Mouse (Mus musculus) embryonic facial prominence, embryonic 12.5 days (tissue): ENCODE data around the gene Ier3. TPM values are rescaled to one million over a fixed set of nuclear protein-coding genes. Genes with fewer than 3 reads are reported as not detected.
A peak's percentile ranks its signal among the peaks of the same experiment; 100 is the strongest.

Experiments
- ATAC-seq: fragments of 200-750 bp; cut with Nextera tagmentation; 2 replicates; pipeline ENCODE4 v1.8.0; 2017; ENCODE audit not compliant: insufficient number of reproducible peaks, insufficient read depth, low FRiP score, low TSS enrichment
- H3K27ac ChIP-seq: fragments of 300-500 bp; sonication (generic); 2 replicates; pipeline ENCODE4 v1.5.1; 2016; ENCODE audit warnings: mild to moderate bottlenecking
- H3K27me3 ChIP-seq: fragments of 300-500 bp; sonication (generic); 2 replicates; pipeline ENCODE4 v1.6.1; 2016; ENCODE audit warnings: mild to moderate bottlenecking, moderate library complexity
- H3K36me3 ChIP-seq: fragments of 300-500 bp; sonication (generic); 2 replicates; pipeline ENCODE4 v1.6.1; 2016; ENCODE audit warnings: mild to moderate bottlenecking
- H3K4me1 ChIP-seq: fragments of 300-500 bp; sonication (generic); 2 replicates; pipeline ENCODE4 v1.6.1; 2016
- H3K4me2 ChIP-seq: fragments of 300-500 bp; sonication (generic); replicated peaks from 2 replicates; pipeline ENCODE4 v1.6.1; 2016; ENCODE audit warnings: mild to moderate bottlenecking, moderate library complexity
- H3K4me3 ChIP-seq: fragments of 300-500 bp; sonication (generic); 2 replicates; pipeline ENCODE4 v1.5.1; 2016; ENCODE audit warnings: mild to moderate bottlenecking
- H3K9ac ChIP-seq: fragments of 300-500 bp; sonication (generic); 2 replicates; pipeline ENCODE4 v1.6.1; 2016; ENCODE audit warnings: mild to moderate bottlenecking, moderate library complexity
- H3K9me3 ChIP-seq: fragments of 300-500 bp; sonication (generic); 2 replicates; pipeline ENCODE4 v1.6.1; 2016; ENCODE audit warnings: mild to moderate bottlenecking, moderate library complexity
- WGBS: fragments of 180-500 bp; shearing (Covaris S2); methylation state at CpG from one replicate; pipeline ENCODE4 v1.1.7; 2016; 5-methylcytosine and 5-hydroxymethylcytosine counted together
- polyA plus RNA-seq: library from polyadenylated mRNA; unstranded; fragments of >200 nt; fragmentation: Nextera tagmentation; extraction: Ambion mirVana; gene quantifications from 2 replicates; pipeline ENCODE4 v1.2.1, GENCODE M21; 2016

Ier3 gene
- polyA plus RNA-seq, 1 experiment from 2014 or later: 8.9 TPM

- peaks cover 18% of the 10 kb centered on the region for H3K36me3 ChIP-seq
- no peaks in the 10 kb centered on the region for H3K27me3 ChIP-seq
- WGBS: under 1% methylated on average over 47 of the region's 47 CpGs
These were observed 39.8 kb downstream of the Ier3 start, which contains the start of gene Nrm for GRCm38 (mm10) chr17:35861198-35861857. TSS of gene Nrm (plus strand) at chr17:35861318.

GRCm38 (mm10) chr17:35864832-35865353 lies 43.4 kb downstream of the Ier3 start:
- Histone ChIP-seq H3K4me1 (peaks cover 46% of the 10 kb centered on the region), H3K4me3 (peak overlapping the region; percentile 73), H3K27me3 (no peaks in the 10 kb centered on the region), H3K4me2 (peak overlapping the region; percentile 96), H3K9me3 (no peaks in the 10 kb centered on the region), H3K36me3 (no peaks in the 10 kb centered on the region), H3K27ac (peak overlapping the region; percentile 98), H3K9ac (peak overlapping the region; percentile 68)
- 18% methylated on average over 10 of the region's 10 CpGs for WGBS
- no peak for ATAC-seq

More at GRCm38 (mm10) chr17:35861198-35861857, 39.8 kb downstream of the Ier3 start, which contains the start of gene Nrm:
- H3K9me3 ChIP-seq: no peaks in the 10 kb centered on the region
- peak within 1 kb of the TSS; percentile 89 for H3K27ac ChIP-seq
- H3K4me3 ChIP-seq: peak within 1 kb of the TSS; percentile 58
- H3K4me1 ChIP-seq: peaks cover 17% of the 10 kb centered on the region; the same call in 1 of the 2 replicates
- H3K4me2 ChIP-seq: peak within 1 kb of the TSS; percentile 66
- H3K9ac ChIP-seq: peak within 1 kb of the TSS; percentile 53
- ATAC-seq: peak; percentile 89

- peak; percentile 70 for ATAC-seq
- H3K36me3 ChIP-seq: peaks cover 3% of the 10 kb centered on the region; the same call in 1 of the 2 replicates
- H3K9ac ChIP-seq: peak within 1 kb of the TSS; percentile 68
- H3K27ac ChIP-seq: peak within 1 kb of the TSS; percentile 98
- no peaks in the 10 kb centered on the region for H3K27me3 ChIP-seq
- H3K4me3 ChIP-seq: peak within 1 kb of the TSS; percentile 73
- peaks cover 50% of the 10 kb centered on the region for H3K4me1 ChIP-seq
- no peaks in the 10 kb centered on the region for H3K9me3 ChIP-seq
- under 1% methylated on average over 48 of the region's 48 CpGs for WGBS
- peak within 1 kb of the TSS; percentile 96 for H3K4me2 ChIP-seq
These were observed 44.2 kb downstream of the Ier3 start, which contains the start of gene Ppp1r18 for GRCm38 (mm10) chr17:35865481-35866280. TSS of gene Ppp1r18 (plus strand) at chr17:35865593.

GRCm38 (mm10) chr17:35866281-35866831 lies 44.9 kb downstream of the Ier3 start:
- Histone ChIP-seq H3K4me3 (peak overlapping the region; percentile 73), H3K4me2 (peak overlapping the region; percentile 96), H3K27ac (peak overlapping the region; percentile 98), H3K9ac (peak overlapping the region; percentile 68), H3K36me3 (peaks cover 8% of the 10 kb centered on the region), H3K4me1 (peaks cover 51% of the 10 kb centered on the region), H3K27me3 (no peaks in the 10 kb centered on the region), H3K9me3 (no peaks in the 10 kb centered on the region)
- peak; percentile 44 for ATAC-seq
- under 1% methylated on average over 38 of the region's 38 CpGs for WGBS

GRCm38 (mm10) chr17:35866911-35867890 lies 45.7 kb downstream of the Ier3 start:
- H3K27ac ChIP-seq: peak overlapping the region; percentile 98

GRCm38 (mm10) chr17:35868165-35868820 lies 46.8 kb downstream of the Ier3 start:
- peak overlapping the region; percentile 73 for H3K4me3 ChIP-seq
- H3K4me2 ChIP-seq: peak overlapping the region; percentile 96
- H3K9me3 ChIP-seq: no peaks in the 10 kb centered on the region
- H3K4me1 ChIP-seq: peaks cover 58% of the 10 kb centered on the region
- ATAC-seq: no peak
- H3K9ac ChIP-seq: peak overlapping the region; percentile 68
- H3K36me3 ChIP-seq: peaks cover 13% of the 10 kb centered on the region
- peak overlapping the region; percentile 98 for H3K27ac ChIP-seq
- no peaks in the 10 kb centered on the region for H3K27me3 ChIP-seq
- WGBS: 16% methylated on average over 17 of the region's 17 CpGs

More at GRCm38 (mm10) chr17:35866911-35867890, 45.7 kb downstream of the Ier3 start:
- H3K4me2 ChIP-seq: peak overlapping the region; percentile 96
- peaks cover 10% of the 10 kb centered on the region for H3K36me3 ChIP-seq
- peaks cover 52% of the 10 kb centered on the region for H3K4me1 ChIP-seq
- no peaks in the 10 kb centered on the region for H3K9me3 ChIP-seq
- peak overlapping the region; percentile 68 for H3K9ac ChIP-seq
- no peaks in the 10 kb centered on the region for H3K27me3 ChIP-seq
- WGBS: 9% methylated on average over 26 of the region's 26 CpGs
- peak overlapping the region; percentile 73 for H3K4me3 ChIP-seq
- ATAC-seq: no peak

GRCm38 (mm10) chr17:35868961-35869345 lies 47.5 kb downstream of the Ier3 start:
- WGBS: 2% methylated on average over 7 of the region's 7 CpGs

GRCm38 (mm10) chr17:35869346-35870067 lies 48.0 kb downstream of the Ier3 start:
- Histone ChIP-seq H3K9ac (peak overlapping the region; percentile 68), H3K4me2 (peak overlapping the region; percentile 96), H3K4me3 (peak overlapping the region; percentile 73), H3K9me3 (no peaks in the 10 kb centered on the region), H3K27me3 (no peaks in the 10 kb centered on the region), H3K4me1 (peaks cover 62% of the 10 kb centered on the region), H3K36me3 (peaks cover 23% of the 10 kb centered on the region), H3K27ac (peak overlapping the region; percentile 98)
- WGBS: 1% methylated on average over 7 of the region's 7 CpGs
- ATAC-seq: no peak

More at GRCm38 (mm10) chr17:35868961-35869345, 47.5 kb downstream of the Ier3 start:
- ATAC-seq: no peak
- no peaks in the 10 kb centered on the region for H3K9me3 ChIP-seq
- H3K4me2 ChIP-seq: peak overlapping the region; percentile 96
- peak overlapping the region; percentile 73 for H3K4me3 ChIP-seq
- H3K36me3 ChIP-seq: peaks cover 18% of the 10 kb centered on the region
- H3K9ac ChIP-seq: peak overlapping the region; percentile 68
- H3K27ac ChIP-seq: peak overlapping the region; percentile 98
- no peaks in the 10 kb centered on the region for H3K27me3 ChIP-seq
- peaks cover 63% of the 10 kb centered on the region for H3K4me1 ChIP-seq

GRCm38 (mm10) chr17:35870151-35870883 lies 48.8 kb downstream of the Ier3 start:
- Histone ChIP-seq H3K36me3 (peaks cover 31% of the 10 kb centered on the region), H3K27me3 (no peaks in the 10 kb centered on the region), H3K27ac (peak overlapping the region; percentile 98), H3K9me3 (no peaks in the 10 kb centered on the region), H3K4me2 (peak overlapping the region; percentile 96), H3K4me1 (peaks cover 55% of the 10 kb centered on the region), H3K9ac (peak overlapping the region; percentile 68), H3K4me3 (peak overlapping the region; percentile 73)
- 47% methylated on average over 8 of the region's 9 CpGs for WGBS
- ATAC-seq: no peak
